Mouse (Mus musculus) lung, postnatal 4 days (tissue): ENCODE data around the gene Mknk2.

Source experiments
- DNase-seq, 2 experiments: peaks; one replicate each; pipeline ENCODE4 v3.0.0; 2021

Gene Mknk2

DNA sequence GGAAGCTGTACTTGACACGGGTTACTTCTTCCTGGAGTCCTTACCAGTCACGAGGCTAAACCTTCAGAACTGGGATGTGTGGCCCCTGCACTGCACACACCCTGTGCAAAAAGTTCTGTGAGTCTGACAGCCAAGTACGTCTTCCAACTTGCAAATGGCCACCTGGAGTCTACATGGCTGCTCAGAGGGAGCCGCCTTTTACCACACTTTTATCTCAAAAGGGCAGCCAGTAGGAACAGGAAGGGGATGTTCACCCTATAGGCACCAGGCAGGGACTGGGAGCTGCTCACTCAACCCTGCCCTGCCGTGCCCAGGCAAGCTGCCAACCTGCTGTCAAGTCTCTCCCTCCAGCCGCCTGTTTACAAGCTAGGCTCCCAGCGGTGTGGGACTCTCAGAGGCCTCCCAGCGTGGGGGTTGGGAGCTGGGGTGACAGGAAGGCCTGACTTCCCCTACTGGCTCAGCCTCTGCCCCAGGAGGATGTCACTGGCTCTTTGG, at the start of gene Mknk2:
Gene Mknk2, minus strand, starts transcription at position 171 of the 495 bp plus-strand sequence.
- DNase-seq = peak; percentile 96 to 99

GRCm38 (mm10) chr10:80717281-80717680, 39.4 kb upstream of the Mknk2 start:
- DNase-seq = no peak

GRCm38 (mm10) chr10:80710834-80711233, 32.9 kb upstream of the Mknk2 start:
- no peak for DNase-seq

DNA sequence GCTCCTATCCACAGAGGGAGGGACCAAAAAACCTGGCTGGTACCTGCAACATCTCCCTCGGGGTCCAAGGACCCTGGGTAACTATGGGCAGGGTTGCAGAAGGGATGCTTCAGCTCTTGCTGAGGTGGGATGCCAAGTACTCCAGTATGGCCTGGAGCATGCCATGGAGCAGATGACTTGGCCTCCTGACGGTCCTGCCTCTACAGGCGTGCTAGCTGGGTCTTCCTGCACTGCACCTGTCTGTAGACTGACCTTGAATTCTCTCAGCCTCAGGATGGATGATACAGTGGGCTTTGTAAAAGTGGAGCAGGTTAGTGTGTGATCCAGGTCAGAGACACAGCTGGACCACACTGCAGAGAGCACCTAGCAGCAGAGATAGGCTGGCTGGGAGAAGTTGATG, 27.6 kb upstream of the Mknk2 start:
- DNase-seq = no peak

- no peak for DNase-seq
Observed at GRCm38 (mm10) chr10:80705033-80705432, 27.1 kb upstream of the Mknk2 start.

GRCm38 (mm10) chr10:80704418-80704817, 26.5 kb upstream of the Mknk2 start:
- DNase-seq = no peak

DNA sequence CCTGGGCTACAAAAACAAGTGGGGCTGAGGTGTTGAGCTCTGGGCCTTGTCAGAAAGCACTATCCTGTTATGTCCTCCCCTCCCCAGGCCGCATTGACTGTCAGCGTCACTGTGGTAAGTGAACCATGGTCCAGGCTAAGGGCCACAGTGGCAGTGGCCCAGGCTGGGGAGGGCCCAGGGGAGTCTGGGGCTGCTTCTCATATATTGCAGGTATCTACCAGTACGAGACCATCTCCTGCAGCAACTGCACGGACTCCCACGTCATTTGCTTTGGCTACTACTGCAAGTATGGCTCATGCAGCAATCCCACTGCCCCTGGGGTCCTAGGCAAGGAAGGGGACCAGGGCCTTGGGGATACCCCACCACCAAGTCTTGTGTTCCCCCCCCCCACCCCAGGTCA, 25.7 kb upstream of the Mknk2 start:
- no peak for DNase-seq

DNA sequence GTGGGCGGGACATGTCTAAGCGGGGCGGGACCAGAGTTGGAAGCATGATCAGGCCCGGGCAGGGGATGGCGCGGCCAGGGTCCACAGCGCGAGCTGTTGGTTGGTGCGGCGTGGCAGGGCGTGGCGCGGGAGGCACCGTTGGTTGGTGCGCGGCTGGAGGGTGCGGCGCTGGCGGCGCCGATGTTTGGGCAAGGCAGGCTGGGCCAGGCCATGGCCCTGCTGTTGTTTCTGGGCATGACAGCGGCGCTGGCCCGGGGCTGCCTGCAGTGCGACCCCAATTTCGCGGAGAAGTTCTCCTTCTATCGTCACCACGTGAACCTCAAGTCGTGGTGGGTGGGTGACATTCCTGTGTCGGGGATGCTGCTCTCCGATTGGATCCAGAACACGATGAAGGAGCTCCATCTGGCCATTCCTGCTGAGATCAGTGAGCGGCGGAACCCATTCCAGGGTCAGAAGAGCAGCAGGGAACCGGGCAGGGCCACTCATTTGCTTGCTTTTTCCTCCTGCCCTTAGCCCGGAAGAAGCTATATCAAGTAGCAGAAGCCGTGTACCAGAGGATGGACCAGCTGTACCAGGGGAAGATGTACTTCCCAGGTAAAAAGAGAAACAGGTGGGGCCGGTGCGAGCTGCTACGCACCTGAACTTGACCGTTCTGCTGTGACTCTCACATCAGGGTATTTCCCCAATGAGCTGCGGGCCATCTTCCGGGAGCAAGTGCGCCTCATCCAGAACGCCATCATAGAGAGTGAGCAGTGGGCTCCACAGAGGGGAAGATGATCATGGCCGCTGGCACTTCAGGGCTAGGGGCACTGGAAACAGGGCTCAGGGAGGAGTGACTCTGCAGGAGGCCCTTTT, 24.9 kb upstream of the Mknk2 start:
- peak; percentile 96 to 98 for DNase-seq

- peak; percentile 99 to 100 for DNase-seq
Observed at GRCm38 (mm10) chr10:80701721-80702535, 24.0 kb upstream of the Mknk2 start, which contains the start of the genes Mob3a and Izumo4. Mob3a (minus strand) TSS chr10:80701977. Izumo4 (plus strand) TSS chr10:80702184.

GRCm38 (mm10) chr10:80700732-80701131, 22.8 kb upstream of the Mknk2 start:
- no peak for DNase-seq

DNA sequence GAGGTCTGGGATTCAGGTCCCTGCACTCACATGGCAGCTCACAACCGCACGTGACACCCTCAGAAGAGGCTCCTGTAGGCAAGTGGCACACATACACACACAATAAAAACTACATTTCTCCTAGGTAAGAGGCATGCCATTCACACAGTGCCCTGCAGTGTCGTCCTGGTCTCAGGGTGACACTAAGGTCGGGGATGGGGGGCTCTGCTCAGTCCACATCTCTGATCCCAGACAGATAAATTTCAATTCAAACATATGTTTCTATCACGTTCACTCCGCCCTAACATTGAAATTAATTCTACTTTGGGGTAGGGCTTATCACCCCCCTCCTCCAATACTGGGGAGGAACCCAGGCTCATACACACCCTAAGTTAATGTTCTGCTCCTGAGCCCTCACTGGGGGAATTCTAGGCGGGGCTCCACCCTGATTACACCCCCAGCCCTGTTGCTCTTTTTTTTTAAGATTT, 22.2 kb upstream of the Mknk2 start:
- DNase-seq = no peak

DNA sequence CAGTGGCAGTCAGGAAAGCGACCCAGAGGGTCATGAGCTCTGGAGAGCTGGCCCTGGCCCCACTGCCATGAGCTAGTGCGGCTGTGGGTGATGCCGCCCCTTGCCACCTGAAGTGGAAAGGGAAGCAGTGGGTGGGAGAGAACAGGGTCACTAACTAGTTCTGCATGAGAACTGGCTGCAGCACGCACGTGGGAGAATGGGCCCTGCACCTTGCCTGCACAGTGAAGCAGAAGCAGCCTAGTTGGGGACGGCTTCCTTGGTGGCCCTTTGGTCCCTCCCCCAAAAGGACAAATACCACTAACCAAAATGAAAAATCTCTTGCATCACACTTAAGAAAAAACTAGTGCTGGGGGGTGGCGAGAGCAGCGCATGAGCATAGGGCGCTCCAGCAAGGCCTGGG, 20.7 kb upstream of the Mknk2 start:
- no peak for DNase-seq

DNA sequence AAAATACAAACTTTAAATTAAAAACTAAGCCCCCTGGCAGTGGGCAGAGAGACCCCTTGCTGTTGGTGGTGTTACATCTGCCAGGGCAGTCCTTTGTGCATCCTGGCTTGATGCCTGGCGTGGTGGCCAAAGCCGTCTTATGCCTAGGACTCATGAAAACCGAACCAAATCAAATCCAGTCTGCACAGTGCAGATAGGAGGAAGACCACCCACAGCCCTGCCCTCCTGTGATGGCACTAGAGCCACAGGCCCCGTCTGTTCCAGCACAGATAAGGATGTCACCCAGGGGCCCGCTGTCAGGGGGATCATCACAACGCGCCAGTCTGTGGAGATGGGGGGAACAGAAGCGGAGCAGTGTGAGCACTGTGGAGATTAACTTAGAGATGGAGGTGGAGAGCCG, 19.9 kb upstream of the Mknk2 start:
- DNase-seq = no peak

DNA sequence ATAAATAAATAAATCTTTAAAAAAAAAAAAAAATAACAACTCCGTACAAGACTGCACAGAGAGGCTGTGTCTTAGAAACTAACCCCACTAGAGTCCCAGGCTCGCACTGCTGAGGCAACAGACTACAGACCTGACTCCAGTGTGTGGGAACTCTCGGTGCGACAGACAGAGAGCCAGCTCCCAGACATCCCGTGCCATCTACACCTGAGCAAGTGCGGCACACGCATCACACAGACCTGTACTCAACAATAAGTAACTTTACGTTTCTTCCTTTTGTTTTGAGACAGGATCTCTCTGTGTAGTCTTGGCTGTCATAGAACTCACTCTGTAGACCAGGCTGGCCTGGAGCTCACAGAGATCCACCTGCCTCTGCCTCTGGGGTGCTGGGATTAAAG, 19.5 kb upstream of the Mknk2 start:
- no peak for DNase-seq

GRCm38 (mm10) chr10:80696502-80697392, 18.8 kb upstream of the Mknk2 start:
- no peak for DNase-seq

DNA sequence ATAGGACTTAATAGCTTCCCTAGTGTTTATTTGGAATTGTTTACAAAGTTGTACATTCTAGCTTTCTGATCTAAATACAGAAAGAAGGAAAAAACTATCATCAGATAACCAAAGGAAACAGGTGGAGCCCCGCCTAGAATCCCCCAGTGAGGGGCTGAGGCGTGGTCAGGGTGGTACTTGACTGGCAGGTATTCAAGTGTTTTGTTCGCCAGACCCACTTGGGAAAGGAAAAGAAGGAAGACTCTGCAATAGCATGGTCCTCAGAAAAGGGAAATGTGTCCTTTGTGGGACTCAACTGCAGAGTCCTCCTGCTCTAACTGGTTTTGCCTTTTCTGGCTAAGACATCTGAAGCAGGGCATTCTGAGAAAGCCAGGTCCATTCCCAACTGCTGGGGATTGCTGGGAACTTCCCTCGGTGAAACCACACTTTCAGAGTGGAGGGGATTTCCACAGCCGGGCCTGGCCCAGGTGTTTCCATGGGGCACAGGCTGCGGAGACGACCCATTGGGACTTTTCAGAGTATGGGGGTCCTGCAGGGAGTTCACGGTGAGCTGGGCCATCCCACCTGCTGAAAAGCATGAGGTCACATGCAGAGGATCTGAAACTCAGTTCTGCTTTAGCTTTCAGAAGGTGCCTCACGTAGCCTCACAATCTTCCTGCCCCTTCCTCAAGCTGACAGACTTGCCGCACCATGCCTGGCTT, 18.0 kb upstream of the Mknk2 start:
- peak; percentile 46 to 58 for DNase-seq

- peak; percentile 82 to 87 for DNase-seq
Observed at GRCm38 (mm10) chr10:80695186-80695585, 17.3 kb upstream of the Mknk2 start.

DNA sequence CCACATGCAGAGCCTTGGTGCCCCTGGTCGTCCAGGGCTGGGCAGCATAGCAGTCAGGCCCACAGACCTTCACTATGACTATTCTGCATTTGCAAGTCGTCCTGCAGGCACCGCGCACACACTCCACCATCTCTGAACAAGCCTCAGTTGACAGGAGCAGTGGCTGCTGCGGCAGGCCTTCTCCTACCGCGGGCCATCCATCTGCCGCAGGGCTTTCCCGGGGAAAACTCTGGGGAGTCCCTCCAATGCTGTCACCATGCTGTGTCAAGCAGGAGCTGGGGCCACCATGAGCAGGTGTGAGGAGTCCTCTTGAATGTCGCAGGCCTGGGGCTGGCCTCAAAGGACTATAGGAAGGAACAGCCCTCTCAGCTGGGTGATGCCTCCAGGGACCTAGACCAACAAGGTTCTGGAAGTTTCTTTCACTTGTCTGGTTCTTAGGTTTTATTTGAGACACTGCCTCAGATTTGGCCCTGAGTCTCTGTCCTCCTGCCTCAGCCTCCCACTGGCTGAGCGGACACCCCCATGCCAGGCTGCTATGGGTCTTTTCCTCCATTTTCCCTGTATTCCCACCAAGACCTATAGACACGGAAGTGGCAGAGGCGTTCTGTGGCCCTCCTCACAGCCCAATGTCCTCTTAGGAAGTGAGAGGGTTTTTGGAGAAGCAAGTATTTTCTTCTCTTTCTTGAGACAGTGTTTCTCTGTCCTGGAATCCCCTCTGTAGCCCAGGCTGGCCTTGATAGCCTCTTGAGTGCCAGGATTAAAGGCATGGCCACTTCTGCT, 16.4 kb upstream of the Mknk2 start:
- DNase-seq = no peak

DNA sequence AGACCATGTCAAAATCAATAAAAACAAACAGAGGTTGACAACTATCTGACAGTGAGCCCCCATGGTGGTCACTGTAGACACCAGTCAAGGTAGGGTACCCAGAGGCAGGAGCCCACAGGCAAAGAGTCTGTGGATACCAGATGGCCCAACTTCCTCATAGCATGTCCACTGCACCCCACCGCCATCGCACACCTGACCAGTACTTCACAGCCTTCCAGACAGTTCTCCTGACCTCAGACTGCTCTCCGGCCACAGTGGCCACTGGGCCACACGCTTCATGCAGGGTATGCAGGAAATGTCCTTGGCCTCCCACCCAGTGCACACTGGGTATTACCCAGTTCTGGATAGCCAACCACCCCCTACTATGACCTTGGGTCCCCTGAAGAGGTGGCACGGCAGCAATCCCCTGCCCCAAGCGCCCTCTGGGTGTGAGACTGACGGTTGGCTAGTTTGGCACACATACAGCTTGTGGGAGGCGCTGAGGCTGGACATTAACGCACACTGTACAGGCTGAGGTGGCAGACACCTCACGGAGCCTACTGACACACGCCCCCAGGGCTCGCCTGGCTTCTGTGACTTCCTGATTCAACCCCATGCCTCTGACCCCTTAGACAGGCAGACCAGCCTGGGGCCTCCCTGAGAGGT, 15.6 kb upstream of the Mknk2 start:
- DNase-seq = no peak
